In genomic region chr2:30691857-30692560, GRCm38 (mm10) we compare ENCODE assay signal across 8 mouse cellular contexts.
A peak's percentile ranks its signal among the peaks of the same experiment; 100 is the strongest.
DNase-seq lines count a peak whose midpoint lies in the region; TF ChIP-seq lines count a peak whose summit lies in the region.
"Had no signal": no experiment of that assay in that cellular context is flagged by ENCODE, and none has a peak within 500 bp of the region (broad histone marks: within the 10 kb centered on the region; RNA-seq: fewer than 3 reads in every experiment).

No protein-coding gene starts in this region.

- H3K4me3 ChIP-seq in left cerebral cortex, adult 2 months = no peak overlapping the region
- no peak overlapping the region for H3K4me3 ChIP-seq in macrophage (ENCODE audit: inconsistent target)
- H3K4me3 ChIP-seq: erythroblast, embryonic 14.5 days had no signal

- intact Hi-C loops in left cerebral cortex, adult 2 months (cut with DNase I) = loop anchor here (1.0 to 5.0 kb wide), 3 partner anchors 15 to 100 kb away; no protein-coding TSS in a partner anchor

- WGBS in macrophage (ENCODE audit: missing documents) = 55% methylated on average over 11 of the region's 11 CpGs

- no peaks in the 10 kb centered on the region for H3K36me3 ChIP-seq in macrophage (ENCODE audit: inconsistent target)

- peak; percentile 94 for DNase-seq in adrenal gland, postnatal 10 days
- peak; percentile 100 for DNase-seq in cerebellum, postnatal 14 days
- DNase-seq in gastrocnemius, postnatal 25 days = peak; percentile 73
- peak; percentile 54 for DNase-seq in induced T-regulatory cell, adult 2 months (ENCODE audit: low read depth)
- DNase-seq in left cerebral cortex, adult 2 months (ENCODE audit: extremely low spot score in 1 of 2, low spot score in 2 of 2) = peak; percentile 85 to 94
- DNase-seq in spleen, postnatal 4 days (ENCODE audit: low spot score in 2 of 2) = peak; percentile 54 to 78

- TF ChIP-seq CTCF in left cerebral cortex, adult 2 months (IDR thresholded peaks at IDR 0.05) = no peak

- H3K79me2 ChIP-seq in macrophage (ENCODE audit: inconsistent target) = no peaks in the 10 kb centered on the region

- peak overlapping the region; percentile 99 for H3K27ac ChIP-seq in left cerebral cortex, adult 2 months
- peak overlapping the region; percentile 81 for H3K27ac ChIP-seq in macrophage
